Comparison of ENCODE assay signal across 8 mouse cellular contexts in the genomic region with DNA sequence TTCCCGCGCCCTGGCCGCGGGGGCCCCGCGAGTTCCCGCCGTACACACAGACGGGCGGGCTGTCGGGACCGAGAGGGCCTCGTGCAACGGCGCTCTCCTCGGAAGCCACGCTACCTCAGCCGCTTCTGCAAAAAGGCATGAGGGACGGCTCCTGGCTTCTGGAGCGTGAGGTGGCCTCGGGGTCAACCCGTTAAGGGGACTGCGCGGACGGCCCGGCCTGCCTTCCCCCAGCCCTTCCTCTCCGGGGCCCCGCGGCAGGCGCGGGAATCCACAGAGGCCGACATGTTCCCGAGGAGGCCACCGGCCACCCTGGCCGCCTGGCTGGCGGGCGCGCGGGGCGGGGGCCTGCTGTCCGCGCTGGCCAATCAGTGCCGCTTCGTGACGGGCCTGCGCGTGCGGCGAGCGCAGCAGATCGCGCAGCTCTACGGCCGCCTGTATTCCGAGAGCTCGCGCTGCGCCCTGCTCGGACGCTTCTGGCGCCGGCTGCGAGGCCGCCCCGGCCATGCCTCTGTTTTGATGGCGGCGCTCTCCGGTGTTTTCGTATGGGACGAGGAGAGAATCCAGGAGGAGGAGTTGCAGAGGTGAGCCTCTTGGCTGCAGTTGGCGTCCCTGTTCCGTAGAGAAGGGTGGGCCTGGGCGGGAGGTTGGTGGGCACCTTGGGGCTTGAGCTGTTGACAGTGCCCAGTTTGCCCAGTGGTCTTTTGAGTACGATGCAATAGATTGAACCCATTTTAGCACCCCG. TPM values are rescaled to one million over a fixed set of nuclear protein-coding genes. Genes with fewer than 3 reads are reported as not detected.
DNase-seq lines count a peak whose midpoint lies in the region; ATAC-seq and TF ChIP-seq lines count a peak whose summit lies in the region.

No protein-coding gene starts in this region.

- under 1% methylated on average over 75 of the region's 75 CpGs for WGBS in heart, embryonic 13.5 days
- WGBS in kidney, postnatal 0 days, result 0% methylated on average over 64 of the region's 75 CpGs
- WGBS in liver, adult 2 months, result under 1% methylated on average over 75 of the region's 75 CpGs

- H3K4me3 ChIP-seq in erythroblast, embryonic 14.5 days (replicated peaks), result peak overlapping the region; percentile 74
- H3K4me3 ChIP-seq in heart, embryonic 13.5 days, result peak overlapping the region; percentile 100
- peak overlapping the region; percentile 91 for H3K4me3 ChIP-seq in kidney, postnatal 0 days (replicated peaks; ENCODE audit: low read depth, low read length)
- peak overlapping the region; percentile 76 for H3K4me3 ChIP-seq in liver, adult 2 months (ENCODE audit: insufficient read depth, low read depth, low read length)

- peak overlapping the region; percentile 86 for H3K4me2 ChIP-seq in heart, embryonic 13.5 days
- H3K4me2 ChIP-seq in kidney, postnatal 0 days (ENCODE audit: low read length), result peak overlapping the region; percentile 88

- DNase-seq in B cell, adult 2 months, result peak; percentile 83 to 86
- peak; percentile 96 for DNase-seq in brain, adult 2 months (ENCODE audit: low read depth, low spot score)
- DNase-seq in kidney, postnatal 0 days (ENCODE audit: low spot score), result peak; percentile 91
- DNase-seq in liver, adult 2 months (ENCODE audit: extremely low read depth, low read depth, low spot score), result peak; percentile 72
- DNase-seq in splenic B cell, adult 2 months (ENCODE audit: low read depth, low spot score), result peak; percentile 90

- peak overlapping the region; percentile 100 for H3K27ac ChIP-seq in heart, embryonic 13.5 days (replicated peaks)
- peak overlapping the region; percentile 99 for H3K27ac ChIP-seq in kidney, postnatal 0 days
- H3K27ac ChIP-seq in liver, adult 2 months (replicated peaks; ENCODE audit: insufficient read depth, low read depth, low read length), result peak overlapping the region; percentile 97

- peaks cover 23% of the 10 kb centered on the region for H3K36me3 ChIP-seq in erythroblast, embryonic 14.5 days (ENCODE audit: control insufficient read depth)
- peaks cover 10% of the 10 kb centered on the region for H3K36me3 ChIP-seq in heart, embryonic 13.5 days
- H3K36me3 ChIP-seq in kidney, postnatal 0 days (ENCODE audit: insufficient read depth, low read length), result no peaks in the 10 kb centered on the region
- H3K36me3 ChIP-seq in liver, adult 2 months (ENCODE audit: control insufficient read depth, insufficient read depth, low read length), result no peaks in the 10 kb centered on the region; the same call in none of the 2 replicates
- H3K36me3 ChIP-seq in splenic B cell, adult 2 months (ENCODE audit: control insufficient read depth, insufficient read depth, low read length, poor library complexity, severe bottlenecking), result no peaks in the 10 kb centered on the region

- peaks cover 39% of the 10 kb centered on the region for H3K4me1 ChIP-seq in erythroblast, embryonic 14.5 days (ENCODE audit: control insufficient read depth)
- peaks cover 40% of the 10 kb centered on the region for H3K4me1 ChIP-seq in heart, embryonic 13.5 days
- H3K4me1 ChIP-seq in kidney, postnatal 0 days (replicated peaks; ENCODE audit: insufficient read depth, low read length), result no peaks in the 10 kb centered on the region; the same call in 1 of the 2 replicates
- H3K4me1 ChIP-seq in liver, adult 2 months (ENCODE audit: control insufficient read depth, insufficient read depth, low read length), result peaks cover 17% of the 10 kb centered on the region; the same call in 1 of the 2 replicates

- H3K9ac ChIP-seq in heart, embryonic 13.5 days, result peak overlapping the region; percentile 98
- H3K9ac ChIP-seq in kidney, postnatal 0 days (ENCODE audit: low read depth, low read length), result peak overlapping the region; percentile 89
- H3K9ac ChIP-seq in liver, adult 2 months (ENCODE audit: low read depth, low read length), result peak overlapping the region; percentile 92

- H3K27me3 ChIP-seq in erythroblast, embryonic 14.5 days (ENCODE audit: control insufficient read depth), result no peaks in the 10 kb centered on the region
- no peaks in the 10 kb centered on the region for H3K27me3 ChIP-seq in heart, embryonic 13.5 days (replicated peaks)
- no peaks in the 10 kb centered on the region for H3K27me3 ChIP-seq in kidney, postnatal 0 days (ENCODE audit: insufficient read depth, low read length)
- no peaks in the 10 kb centered on the region for H3K27me3 ChIP-seq in liver, adult 2 months (ENCODE audit: control insufficient read depth, insufficient read depth, low read length)
- H3K27me3 ChIP-seq in splenic B cell, adult 2 months (ENCODE audit: control insufficient read depth, insufficient read depth, low read length, poor library complexity, severe bottlenecking), result no peaks in the 10 kb centered on the region

- TF ChIP-seq POLR2A in liver, adult 2 months (IDR thresholded peaks at IDR 0.05; ENCODE audit: extremely low read depth, insufficient read depth, low read length), result peak; percentile 66; the same call in 1 of the 2 replicates

- H3K9me3 ChIP-seq in erythroblast, embryonic 14.5 days (ENCODE audit: control insufficient read depth, low read length), result no peaks in the 10 kb centered on the region
- H3K9me3 ChIP-seq in heart, embryonic 13.5 days, result no peaks in the 10 kb centered on the region
- no peaks in the 10 kb centered on the region for H3K9me3 ChIP-seq in kidney, postnatal 0 days (replicated peaks; ENCODE audit: low read length)

- no peak for TF ChIP-seq CTCF in kidney, postnatal 0 days (IDR thresholded peaks at IDR 0.05; ENCODE audit: low read depth)
- TF ChIP-seq CTCF in liver, adult 2 months (IDR thresholded peaks at IDR 0.05; ENCODE audit: low read depth, low read length), result no peak

- H3K79me2 ChIP-seq in liver, adult 2 months (ENCODE audit: control insufficient read depth, insufficient read depth, low read length), result peaks cover 16% of the 10 kb centered on the region; the same call in 1 of the 2 replicates

- ATAC-seq in heart, embryonic 13.5 days (ENCODE audit: extremely low read depth, insufficient number of reproducible peaks, low FRiP score, low TSS enrichment), result peak; percentile 91
- peak; percentile 92 for ATAC-seq in kidney, postnatal 0 days (replicated peaks; ENCODE audit: low FRiP score, low read depth)
- ATAC-seq in monocyte, adult 5-6 weeks (replicated peaks; ENCODE audit: insufficient number of reproducible peaks, low FRiP score, low TSS enrichment, poor library complexity, severe bottlenecking), result peak; percentile 74

RNA-seq across cellular contexts. Expression of gene Stard7, which starts 0.5 kb away (rescaled TPM):
- 1.1 and 1.5 TPM in 2 replicates for polyA plus RNA-seq in erythroblast, embryonic 14.5 days (2012)
- polyA plus RNA-seq in heart, embryonic 13.5 days (2015; fragmentation: Nextera tagmentation; extraction: Ambion mirVana), result 92.0 and 94.0 TPM in 2 replicates
- 83.4 and 86.5 TPM in 2 replicates for polyA plus RNA-seq in kidney, postnatal 0 days (2015; fragmentation: Nextera tagmentation; extraction: Ambion mirVana)
- 102 and 119 TPM in 2 replicates for total RNA-seq in liver, adult 2 months (2014; rRNA removed)
- polyA plus RNA-seq in liver, adult 2 months (2012; rRNA removed), result 51.2 and 54.3 TPM in 2 replicates
- total RNA-seq in monocyte, adult 5-6 weeks (2017), result 76.8 to 93.7 TPM (median 93.1 TPM) in 3 replicates

RNA-seq across cellular contexts. Expression of gene Tmem127, which starts 22.8 kb away (rescaled TPM):
- 1.6 and 1.9 TPM in 2 replicates for polyA plus RNA-seq in erythroblast, embryonic 14.5 days (2012)
- 19.7 and 21.6 TPM in 2 replicates for polyA plus RNA-seq in heart, embryonic 13.5 days (2015; fragmentation: Nextera tagmentation; extraction: Ambion mirVana)
- 35.4 and 35.7 TPM in 2 replicates for polyA plus RNA-seq in kidney, postnatal 0 days (2015; fragmentation: Nextera tagmentation; extraction: Ambion mirVana)
- total RNA-seq in liver, adult 2 months (2014; rRNA removed), result 16.6 and 18.5 TPM in 2 replicates
- polyA plus RNA-seq in liver, adult 2 months (2012; rRNA removed), result 45.8 and 50.5 TPM in 2 replicates
- total RNA-seq in monocyte, adult 5-6 weeks (2017), result 43.9 to 86.2 TPM (median 50.4 TPM) in 3 replicates

RNA-seq across cellular contexts. Expression of gene Ciao1, which starts 22.9 kb away (rescaled TPM):
- 2.2 and 3.3 TPM in 2 replicates for polyA plus RNA-seq in erythroblast, embryonic 14.5 days (2012)
- polyA plus RNA-seq in heart, embryonic 13.5 days (2015; fragmentation: Nextera tagmentation; extraction: Ambion mirVana), result 48.4 and 55.5 TPM in 2 replicates
- 67.8 and 70.4 TPM in 2 replicates for polyA plus RNA-seq in kidney, postnatal 0 days (2015; fragmentation: Nextera tagmentation; extraction: Ambion mirVana)
- 44.9 and 50.9 TPM in 2 replicates for total RNA-seq in liver, adult 2 months (2014; rRNA removed)
- polyA plus RNA-seq in liver, adult 2 months (2012; rRNA removed), result 60.5 and 62.7 TPM in 2 replicates
- 24.8 to 32.6 TPM (median 28.7 TPM) in 3 replicates for total RNA-seq in monocyte, adult 5-6 weeks (2017)

Comparison
In these comparisons a context has a peak if more than half of its experiments do, and no peak if none do; other contexts are left out.
1. Peak in every context shown above with its lines: DNase-seq, ATAC-seq, H3K4me3 ChIP-seq and H3K27ac ChIP-seq.
2. RNA of gene Stard7, which starts 0.5 kb away (polyA plus RNA-seq): 92.0 to 94.0 TPM in heart, embryonic 13.5 days, 83.4 to 86.5 TPM in kidney, postnatal 0 days and 51.2 to 54.3 TPM in liver, adult 2 months; 1.1 to 1.5 TPM in erythroblast, embryonic 14.5 days; every median in the first group is over 10 times any median in the second.
3. RNA of gene Ciao1, which starts 22.9 kb away (polyA plus RNA-seq): 67.8 to 70.4 TPM in kidney, postnatal 0 days, 60.5 to 62.7 TPM in liver, adult 2 months and 48.4 to 55.5 TPM in heart, embryonic 13.5 days; 2.2 to 3.3 TPM in erythroblast, embryonic 14.5 days; every median in the first group is over 10 times any median in the second.